Mouse (Mus musculus): ENCODE measurements around the gene Mesd.

Mesd gene

GRCm38 (mm10) chr7:83911909-83912308, 27.6 kb downstream of the Mesd start:
- no peak for ATAC-seq (ENCODE audit: insufficient number of reproducible peaks, low FRiP score, low TSS enrichment)

- no peak for ATAC-seq (ENCODE audit: insufficient number of reproducible peaks, low FRiP score, low TSS enrichment)
Observed at GRCm38 (mm10) chr7:83913405-83913932, 29.2 kb downstream of the Mesd start.

GRCm38 (mm10) chr7:83913995-83914394, 29.7 kb downstream of the Mesd start:
- ATAC-seq (ENCODE audit: insufficient number of reproducible peaks, low FRiP score, low TSS enrichment), result no peak

- ATAC-seq (ENCODE audit: insufficient number of reproducible peaks, low FRiP score, low TSS enrichment), result peak; percentile 76
Observed at GRCm38 (mm10) chr7:83914566-83914965, 30.3 kb downstream of the Mesd start.

- ATAC-seq (ENCODE audit: insufficient number of reproducible peaks, low FRiP score, low TSS enrichment), result no peak
Observed at GRCm38 (mm10) chr7:83920241-83920640, 36.0 kb downstream of the Mesd start.

- ATAC-seq (ENCODE audit: insufficient number of reproducible peaks, low FRiP score, low TSS enrichment), result no peak
Observed at GRCm38 (mm10) chr7:83921637-83922036, 37.4 kb downstream of the Mesd start.

GRCm38 (mm10) chr7:83939017-83939721, 54.9 kb downstream of the Mesd start:
- ATAC-seq (ENCODE audit: insufficient number of reproducible peaks, low FRiP score, low TSS enrichment), result no peak

GRCm38 (mm10) chr7:83940136-83940535, 55.9 kb downstream of the Mesd start:
- no peak for ATAC-seq (ENCODE audit: insufficient number of reproducible peaks, low FRiP score, low TSS enrichment)

GRCm38 (mm10) chr7:83941701-83942101, 57.4 kb downstream of the Mesd start:
- ATAC-seq (ENCODE audit: insufficient number of reproducible peaks, low FRiP score, low TSS enrichment), result peak; percentile 89

GRCm38 (mm10) chr7:83948743-83949142, 64.5 kb downstream of the Mesd start:
- no peak for ATAC-seq (ENCODE audit: insufficient number of reproducible peaks, low FRiP score, low TSS enrichment)

- no peak for ATAC-seq (ENCODE audit: insufficient number of reproducible peaks, low FRiP score, low TSS enrichment)
Observed at GRCm38 (mm10) chr7:83949662-83950061, 65.4 kb downstream of the Mesd start.
